Mouse (Mus musculus): ENCODE results near the gene Twf2.
A peak's percentile ranks its signal among the peaks of the same experiment; 100 is the strongest.

Twf2 gene

GRCm38 (mm10) chr9:106242813-106243488, 40.0 kb downstream of the Twf2 start:
- peak; percentile 61 to 73 for DNase-seq

GRCm38 (mm10) chr9:106249550-106249949, 46.6 kb downstream of the Twf2 start:
- DNase-seq, result no peak

GRCm38 (mm10) chr9:106250245-106250644, 47.3 kb downstream of the Twf2 start:
- no peak for DNase-seq

- DNase-seq, result no peak
Observed at GRCm38 (mm10) chr9:106251066-106251465, 48.2 kb downstream of the Twf2 start.

GRCm38 (mm10) chr9:106254001-106254400, 51.1 kb downstream of the Twf2 start:
- no peak for DNase-seq

GRCm38 (mm10) chr9:106258412-106258811, 55.5 kb downstream of the Twf2 start:
- DNase-seq, result no peak

GRCm38 (mm10) chr9:106258990-106259389, 56.1 kb downstream of the Twf2 start:
- DNase-seq, result no peak

- no peak for DNase-seq
Observed at GRCm38 (mm10) chr9:106261058-106261457, 58.1 kb downstream of the Twf2 start.

GRCm38 (mm10) chr9:106261491-106261890, 58.6 kb downstream of the Twf2 start:
- DNase-seq, result no peak

- DNase-seq, result no peak
Observed at GRCm38 (mm10) chr9:106262075-106262474, 59.2 kb downstream of the Twf2 start.

- DNase-seq, result no peak
Observed at GRCm38 (mm10) chr9:106263381-106263924, 60.5 kb downstream of the Twf2 start.

Measured in kidney, postnatal 4 days (tissue).